In genomic region chrX:10713839-10714637, GRCm38 (mm10) we compare ENCODE assay signal across 8 mouse cellular contexts. TPM values are rescaled to one million over a fixed set of nuclear protein-coding genes. Genes with fewer than 3 reads are reported as not detected.
DNase-seq lines count a peak whose midpoint lies in the region; ATAC-seq and TF ChIP-seq lines count a peak whose summit lies in the region.

No protein-coding gene starts in this region.

- H3K36me3 ChIP-seq in G1E (replicated peaks): peaks cover 7% of the 10 kb centered on the region
- H3K36me3 ChIP-seq in heart, embryonic 10.5 days: no peaks in the 10 kb centered on the region
- H3K36me3 ChIP-seq in midbrain, embryonic 14.5 days (ENCODE audit: control insufficient read depth, insufficient read depth, low read length): no peaks in the 10 kb centered on the region

- WGBS in heart, embryonic 10.5 days: 40% methylated on average over 11 of the region's 11 CpGs
- WGBS in midbrain, embryonic 14.5 days: 37% methylated on average over 11 of the region's 11 CpGs

- H3K4me1 ChIP-seq in G1E (ENCODE audit: insufficient read depth, low read depth, low read length): peaks cover 10% of the 10 kb centered on the region; the same call in 1 of the 2 replicates
- no peaks in the 10 kb centered on the region for H3K4me1 ChIP-seq in heart, embryonic 10.5 days
- no peaks in the 10 kb centered on the region for H3K4me1 ChIP-seq in midbrain, embryonic 14.5 days (ENCODE audit: control insufficient read depth, insufficient read depth, low read length)

- H3K9ac ChIP-seq in midbrain, embryonic 14.5 days (replicated peaks; ENCODE audit: low read length): no peak overlapping the region

- no peaks in the 10 kb centered on the region for H3K9me3 ChIP-seq in G1E (replicated peaks)
- no peaks in the 10 kb centered on the region for H3K9me3 ChIP-seq in heart, embryonic 10.5 days
- no peaks in the 10 kb centered on the region for H3K9me3 ChIP-seq in midbrain, embryonic 14.5 days (ENCODE audit: control insufficient read depth, low read length)

- TF ChIP-seq CTCF in G1E (IDR thresholded peaks at IDR 0.05; ENCODE audit: low read depth, low read length): no peak

- ATAC-seq in G1E (ENCODE audit: extremely low read depth, insufficient number of reproducible peaks, low FRiP score, poor library complexity, severe bottlenecking): no peak
- no peak for ATAC-seq in midbrain, embryonic 14.5 days (ENCODE audit: low FRiP score, low TSS enrichment)

- H3K4me3 ChIP-seq in G1E (ENCODE audit: low read depth, low read length): peak overlapping the region; percentile 20; the same call in 1 of the 2 replicates
- peak overlapping the region; percentile 43 for H3K4me3 ChIP-seq in heart, embryonic 10.5 days
- no peak overlapping the region for H3K4me3 ChIP-seq in midbrain, embryonic 14.5 days (replicated peaks; ENCODE audit: low read depth, low read length)

- H3K4me2 ChIP-seq in midbrain, embryonic 14.5 days (ENCODE audit: low read length): peak overlapping the region; percentile 32

- DNase-seq in adrenal gland, adult 8-10 months: peak; percentile 6
- DNase-seq in adrenal gland, postnatal 4 days (ENCODE audit: low spot score in 2 of 2): no peak
- no peak for DNase-seq in G1E (ENCODE audit: low spot score)
- DNase-seq in heart, embryonic 10.5 days (ENCODE audit: low spot score): no peak
- DNase-seq in kidney, postnatal 10 days: peak; percentile 30
- DNase-seq in midbrain, embryonic 14.5 days: no peak
- no peak for DNase-seq in left cerebral cortex, adult 8-10 months (ENCODE audit: low spot score in 2 of 2)
- no peak for DNase-seq in ovary, postnatal 36 days (ENCODE audit: low spot score)

- no peaks in the 10 kb centered on the region for H3K27me3 ChIP-seq in G1E (ENCODE audit: insufficient read depth, low read length)
- peaks cover 8% of the 10 kb centered on the region; the same call in 1 of the 2 replicates for H3K27me3 ChIP-seq in heart, embryonic 10.5 days (ENCODE audit: insufficient read depth, poor library complexity, severe bottlenecking)
- H3K27me3 ChIP-seq in midbrain, embryonic 14.5 days (ENCODE audit: control insufficient read depth, insufficient read depth, low read length): no peaks in the 10 kb centered on the region

- 0 out of 2 replicates have a peak overlapping the region, but pooled peaks have one; percentile 52 for H3K27ac ChIP-seq in heart, embryonic 10.5 days
- 0 out of 2 replicates have a peak overlapping the region, but pooled peaks have one; percentile 13 for H3K27ac ChIP-seq in midbrain, embryonic 14.5 days (replicated peaks; ENCODE audit: low read depth, low read length)

RNA-seq across cellular contexts. Expression of gene Mid1ip1, which starts 0.8 kb away (rescaled TPM):
- 100 to 1,000 TPM in 3 of 4 experiments, 10 to 100 TPM in 1; 94.0 to 129 (median 102) TPM for total RNA-seq in adrenal gland, adult 8-10 months (2022)
- total RNA-seq in adrenal gland, postnatal 4 days (2021): 10 to 100 TPM; 62.8 to 63.4 TPM
- 14.3 and 15.1 TPM in 2 replicates for total RNA-seq in G1E (2014; fragmentation: Nextera tagmentation)
- 39.6 and 40.0 TPM in 2 replicates for total RNA-seq in G1E (2017)
- polyA plus RNA-seq in G1E (2012): 59.2 and 60.2 TPM in 2 replicates
- polyA plus RNA-seq in heart, embryonic 10.5 days (2016; fragmentation: Nextera tagmentation; extraction: Ambion mirVana): 30.8 and 39.9 TPM in 2 replicates
- polyA plus RNA-seq in midbrain, embryonic 14.5 days (2014; fragmentation: Nextera tagmentation; extraction: Ambion mirVana): 55.4 and 61.1 TPM in 2 replicates
- total RNA-seq in left cerebral cortex, adult 8-10 months (2022): 100 to 1,000 TPM; 105 to 129 (median 115) TPM

Comparison
In these comparisons a context has a peak if more than half of its experiments do, and no peak if none do; other contexts are left out.
1. DNase-seq: peak in adrenal gland, adult 8-10 months (single experiment) and kidney, postnatal 10 days (single experiment); none in adrenal gland, postnatal 4 days (0 of 2), G1E (single experiment), heart, embryonic 10.5 days (single experiment), midbrain, embryonic 14.5 days (single experiment), left cerebral cortex, adult 8-10 months (0 of 2) and ovary, postnatal 36 days (single experiment).